Mouse (Mus musculus) hindbrain, embryonic 13.5 days (tissue): ENCODE data around the gene Mrpl48. TPM values are rescaled to one million over a fixed set of nuclear protein-coding genes. Genes with fewer than 3 reads are reported as not detected.
"Not testable (repeated sequence)": the region's sequence is repeated elsewhere in the genome, so short reads cannot be mapped to it uniquely, and the experiment has no call there.

Experiments
- ATAC-seq: fragments of 200-750 bp; cut with Nextera tagmentation; 2 replicates; pipeline ENCODE4 v1.8.0; 2017; ENCODE audit warnings: moderate TSS enrichment; ENCODE audit not compliant: low FRiP score
- H3K27ac ChIP-seq: fragments of 300-500 bp; sonication (generic); 2 replicates; pipeline ENCODE4 v1.5.1; 2015; ENCODE audit warnings: inconsistent platforms, mild to moderate bottlenecking, moderate library complexity
- H3K27me3 ChIP-seq: fragments of 300-500 bp; sonication (generic); 2 replicates; pipeline ENCODE4 v1.6.1; 2015; ENCODE audit warnings: mild to moderate bottlenecking, inconsistent platforms
- H3K36me3 ChIP-seq: fragments of 300-500 bp; sonication (generic); 2 replicates; pipeline ENCODE4 v1.6.1; 2015; ENCODE audit warnings: mild to moderate bottlenecking, inconsistent platforms
- H3K4me1 ChIP-seq: fragments of 300-500 bp; sonication (generic); replicated peaks from 2 replicates; pipeline ENCODE4 v1.6.1; 2015; ENCODE audit warnings: inconsistent platforms
- H3K4me2 ChIP-seq: fragments of 300-500 bp; sonication (generic); 2 replicates; pipeline ENCODE4 v1.6.1; 2015; ENCODE audit warnings: inconsistent platforms, mild to moderate bottlenecking, moderate library complexity
- H3K4me3 ChIP-seq: fragments of 300-500 bp; sonication (generic); 2 replicates; pipeline ENCODE4 v1.5.1; 2015; ENCODE audit warnings: mild to moderate bottlenecking, inconsistent platforms
- H3K9ac ChIP-seq: fragments of 300-500 bp; sonication (generic); 2 replicates; pipeline ENCODE4 v1.6.1; 2015; ENCODE audit warnings: mild to moderate bottlenecking, inconsistent platforms
- H3K9me3 ChIP-seq: fragments of 300-500 bp; sonication (generic); 2 replicates; pipeline ENCODE4 v1.6.1; 2016; ENCODE audit warnings: inconsistent platforms
- WGBS: fragments of 180-500 bp; shearing (Covaris S2); methylation state at CpG from one replicate; pipeline ENCODE4 v1.1.7; 2015; 5-methylcytosine and 5-hydroxymethylcytosine counted together
- polyA plus RNA-seq: library from polyadenylated mRNA; unstranded; fragments of >200 nt; fragmentation: Nextera tagmentation; extraction: Ambion mirVana; gene quantifications from 2 replicates; pipeline ENCODE4 v1.2.1, GENCODE M21; 2015

Gene Mrpl48
- polyA plus RNA-seq, 1 experiment from 2014 or later: 81.8 TPM

DNA sequence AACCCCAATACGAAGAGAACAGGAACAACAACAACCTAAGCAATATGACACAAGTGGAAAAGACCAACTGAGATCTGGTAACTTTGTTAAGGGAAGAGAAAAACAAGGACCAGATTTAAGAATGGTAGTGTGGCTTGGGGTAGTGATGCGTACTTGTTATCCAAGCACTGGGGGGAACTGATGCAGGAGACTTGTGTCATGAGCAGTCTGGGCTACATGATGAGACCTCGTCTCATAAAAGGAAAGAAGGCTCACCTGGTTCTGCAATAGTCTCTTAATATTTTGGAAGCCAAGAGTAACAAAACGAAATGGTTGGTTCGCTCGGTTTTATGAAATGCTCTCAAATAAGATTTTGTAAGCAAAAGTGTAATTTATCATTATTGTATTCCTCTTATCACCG lies 25.9 kb downstream of the Mrpl48 start:
- WGBS: 39% methylated on average over 7 of the region's 7 CpGs
- ATAC-seq: 0 out of 2 replicates have a peak, but pooled peaks have one; percentile 48
- no peaks in the 10 kb centered on the region for H3K9me3 ChIP-seq
- H3K4me1 ChIP-seq: peaks cover 7% of the 10 kb centered on the region
- H3K4me3 ChIP-seq: peak overlapping the region; percentile 54
- H3K27me3 ChIP-seq: no peaks in the 10 kb centered on the region
- H3K36me3 ChIP-seq: no peaks in the 10 kb centered on the region
- peak overlapping the region; percentile 68 for H3K4me2 ChIP-seq
- peak overlapping the region; percentile 97 for H3K27ac ChIP-seq
- peak overlapping the region; percentile 80 for H3K9ac ChIP-seq

- no peak for ATAC-seq
- Histone ChIP-seq H3K4me2 (no peak overlapping the region), H3K9ac (no peak overlapping the region), H3K27me3 (no peaks in the 10 kb centered on the region), H3K9me3 (no peaks in the 10 kb centered on the region), H3K4me1 (peaks cover 7% of the 10 kb centered on the region), H3K27ac (no peak overlapping the region), H3K4me3 (no peak overlapping the region), H3K36me3 (0 out of 2 replicates have a peak, but pooled peaks cover 4% of the 10 kb centered on the region)
- 70% methylated on average over 2 of the region's 2 CpGs for WGBS
These were observed 29.3 kb downstream of the Mrpl48 start for GRCm38 (mm10) chr7:100578794-100579193.

DNA sequence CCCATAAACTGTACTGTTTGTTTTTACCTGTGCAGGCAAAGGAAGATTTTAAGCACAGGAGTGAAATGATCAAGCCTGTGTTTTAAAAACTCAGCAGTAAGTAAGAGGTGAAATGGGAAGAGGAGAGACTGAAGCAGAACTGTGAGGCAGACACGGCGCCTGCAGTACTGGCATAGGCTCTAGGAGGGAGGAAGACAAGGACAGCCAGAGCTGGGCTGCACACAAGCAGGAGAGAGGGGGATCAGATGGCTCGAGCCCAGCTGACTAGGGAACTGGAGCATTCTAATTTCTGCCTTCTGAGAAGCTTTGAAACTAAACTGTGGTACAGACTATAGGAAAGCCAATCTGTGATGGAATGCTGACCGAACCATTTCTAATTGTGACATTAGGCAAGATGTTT lies 35.4 kb downstream of the Mrpl48 start:
- Histone ChIP-seq H3K4me3 (no peak overlapping the region), H3K36me3 (0 out of 2 replicates have a peak, but pooled peaks cover 4% of the 10 kb centered on the region), H3K4me2 (no peak overlapping the region), H3K9ac (no peak overlapping the region), H3K27me3 (no peaks in the 10 kb centered on the region), H3K27ac (no peak overlapping the region), H3K4me1 (no peaks in the 10 kb centered on the region), H3K9me3 (no peaks in the 10 kb centered on the region)
- 83% methylated on average over 4 of the region's 4 CpGs for WGBS
- no peak for ATAC-seq

DNA sequence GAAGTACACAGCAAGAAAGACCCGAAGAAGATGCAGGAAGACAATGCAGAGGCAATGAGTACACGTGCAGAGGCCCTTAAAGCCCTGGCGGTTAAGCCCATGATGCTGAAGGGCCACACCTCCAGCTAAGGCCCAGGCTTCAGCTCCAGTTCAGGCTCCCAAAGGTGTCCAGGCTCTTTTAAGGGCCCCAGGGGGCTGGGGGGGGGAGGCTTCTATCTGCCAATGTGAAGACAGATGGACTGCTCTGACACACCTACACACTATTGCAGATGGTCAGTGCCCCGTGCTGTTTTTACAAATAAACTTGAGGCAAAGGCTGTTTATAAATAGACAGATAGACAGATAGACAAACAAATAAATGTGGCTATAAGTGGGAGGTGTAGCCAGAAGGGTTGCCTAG lies 36.0 kb downstream of the Mrpl48 start:
- Histone ChIP-seq H3K9ac (no peak overlapping the region), H3K4me2 (no peak overlapping the region), H3K36me3 (0 out of 2 replicates have a peak, but pooled peaks cover 4% of the 10 kb centered on the region), H3K4me1 (no peaks in the 10 kb centered on the region), H3K27me3 (no peaks in the 10 kb centered on the region), H3K4me3 (no peak overlapping the region), H3K9me3 (no peaks in the 10 kb centered on the region), H3K27ac (no peak overlapping the region)
- no peak for ATAC-seq
- 90% methylated on average over 4 of the region's 4 CpGs for WGBS

DNA sequence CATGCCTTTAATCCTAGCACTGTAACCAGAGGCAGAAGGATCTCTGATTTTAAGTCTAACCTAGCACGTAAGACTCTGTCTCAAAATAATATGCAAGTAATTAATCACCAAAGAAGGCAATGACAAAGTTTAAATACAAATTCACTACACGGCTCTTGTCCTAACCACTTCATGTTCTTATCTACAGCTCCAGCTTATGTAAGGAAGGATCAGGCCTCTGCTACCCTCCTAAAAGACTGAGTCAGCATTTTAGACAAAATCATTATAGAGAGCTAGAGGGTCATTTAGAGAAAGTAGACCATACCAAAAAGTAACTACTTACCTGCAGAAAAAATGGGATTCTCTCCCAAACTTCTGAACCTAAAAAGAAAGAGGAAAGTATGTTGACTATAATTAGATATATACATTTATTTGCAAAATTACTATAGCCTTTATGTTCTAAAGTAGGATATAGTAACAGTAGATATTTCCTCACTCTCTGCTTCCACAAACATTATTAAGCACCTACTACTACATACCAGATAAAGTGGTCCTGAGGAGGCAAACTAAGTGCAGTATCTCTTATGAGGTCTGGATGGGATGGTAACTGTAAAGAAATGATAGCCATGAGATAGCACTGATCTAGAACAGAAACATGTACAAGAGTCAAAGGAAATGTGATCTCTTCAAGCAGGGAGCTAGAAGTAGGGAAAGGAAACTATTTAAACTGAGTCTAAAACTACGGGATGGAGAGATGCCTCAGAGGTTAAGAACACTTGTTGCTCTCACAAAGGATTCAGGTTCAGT lies 37.0 kb downstream of the Mrpl48 start:
- 0 out of 2 replicates have a peak, but pooled peaks cover 4% of the 10 kb centered on the region for H3K36me3 ChIP-seq
- no peaks in the 10 kb centered on the region for H3K9me3 ChIP-seq
- H3K9ac ChIP-seq: no peak overlapping the region
- H3K4me1 ChIP-seq: no peaks in the 10 kb centered on the region
- ATAC-seq: no peak
- H3K4me3 ChIP-seq: no peak overlapping the region
- no peak overlapping the region for H3K27ac ChIP-seq
- H3K4me2 ChIP-seq: no peak overlapping the region
- WGBS: 88% methylated on average over 3 of the region's 3 CpGs
- H3K27me3 ChIP-seq: no peaks in the 10 kb centered on the region

DNA sequence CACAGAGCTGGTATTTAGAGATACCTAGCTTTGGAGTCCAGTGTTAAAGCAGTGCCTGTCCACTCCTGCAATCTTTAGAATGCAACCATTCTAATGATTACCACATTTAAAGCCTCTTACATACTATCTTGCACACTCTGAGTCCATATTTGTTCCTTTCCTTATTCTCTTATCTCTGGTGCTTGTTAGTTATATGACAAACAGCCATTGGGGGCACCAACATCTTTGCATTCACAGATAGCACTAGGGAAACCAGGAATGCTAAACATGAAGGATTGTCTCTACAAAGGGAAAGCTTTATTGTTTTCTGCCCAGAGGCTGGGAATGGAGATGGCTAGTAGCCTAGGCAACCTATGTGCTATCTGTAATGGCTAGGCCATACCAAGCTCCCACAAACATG lies 38.2 kb downstream of the Mrpl48 start:
- no peak for ATAC-seq
- Histone ChIP-seq H3K4me2 (no peak overlapping the region), H3K9ac (no peak overlapping the region), H3K36me3 (peaks cover 6% of the 10 kb centered on the region; the same call in 1 of the 2 replicates), H3K27me3 (no peaks in the 10 kb centered on the region), H3K27ac (no peak overlapping the region), H3K9me3 (no peaks in the 10 kb centered on the region), H3K4me3 (no peak overlapping the region), H3K4me1 (no peaks in the 10 kb centered on the region)

DNA sequence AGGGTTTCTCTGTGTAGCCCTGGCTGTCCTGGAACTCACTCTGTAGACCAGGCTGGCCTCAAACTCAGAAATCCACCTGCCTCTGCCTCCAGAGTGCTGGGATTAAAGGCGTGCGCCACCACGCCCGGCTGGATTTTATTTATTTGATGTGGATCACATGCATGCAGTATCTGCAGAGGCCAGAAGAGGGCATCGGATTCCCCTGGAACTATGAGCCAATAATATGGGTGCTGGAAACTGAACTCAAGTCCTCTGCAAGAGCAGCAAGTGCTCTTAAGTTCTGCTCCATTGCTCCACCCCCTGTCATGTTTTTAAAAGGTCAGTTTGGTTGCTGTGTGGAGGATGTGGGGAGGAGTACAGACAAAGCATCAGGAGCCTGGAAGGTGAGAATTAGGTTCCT lies 40.9 kb downstream of the Mrpl48 start:
- H3K4me3 ChIP-seq, H3K4me2 ChIP-seq, H3K27me3 ChIP-seq, H3K9me3 ChIP-seq, H3K27ac ChIP-seq, H3K9ac ChIP-seq, ATAC-seq, H3K4me1 ChIP-seq: not testable (repeated sequence)
- 83% methylated on average over 5 of the region's 5 CpGs for WGBS
- H3K36me3 ChIP-seq: peaks cover 11% of the 10 kb centered on the region; the same call in 1 of the 2 replicates

GRCm38 (mm10) chr7:100561861-100562587 lies 46.1 kb downstream of the Mrpl48 start:
- H3K27ac ChIP-seq: peak overlapping the region; percentile 80
- no peak for ATAC-seq
- 69% methylated on average over 11 of the region's 11 CpGs for WGBS
- H3K4me2 ChIP-seq: no peak overlapping the region
- H3K9me3 ChIP-seq: no peaks in the 10 kb centered on the region
- no peaks in the 10 kb centered on the region for H3K27me3 ChIP-seq
- peaks cover 13% of the 10 kb centered on the region for H3K4me1 ChIP-seq
- H3K9ac ChIP-seq: peak overlapping the region; percentile 43; the same call in 1 of the 2 replicates
- H3K4me3 ChIP-seq: no peak overlapping the region
- peaks cover 11% of the 10 kb centered on the region; the same call in 1 of the 2 replicates for H3K36me3 ChIP-seq

- no peak overlapping the region for H3K9ac ChIP-seq
These were observed 48.8 kb downstream of the Mrpl48 start for GRCm38 (mm10) chr7:100559331-100559730.

GRCm38 (mm10) chr7:100557241-100557640 lies 50.9 kb downstream of the Mrpl48 start:
- no peak overlapping the region for H3K9ac ChIP-seq
- no peaks in the 10 kb centered on the region for H3K27me3 ChIP-seq
- H3K27ac ChIP-seq: no peak overlapping the region
- no peak for ATAC-seq
- H3K36me3 ChIP-seq: no peaks in the 10 kb centered on the region
- H3K4me2 ChIP-seq: no peak overlapping the region
- H3K9me3 ChIP-seq: no peaks in the 10 kb centered on the region
- peaks cover 21% of the 10 kb centered on the region for H3K4me1 ChIP-seq
- H3K4me3 ChIP-seq: no peak overlapping the region
- WGBS: 90% methylated on average over 5 of the region's 5 CpGs

More at GRCm38 (mm10) chr7:100559331-100559730, 48.8 kb downstream of the Mrpl48 start:
- 82% methylated on average over 4 of the region's 4 CpGs for WGBS
- 0 out of 2 replicates have a peak, but pooled peaks cover 4% of the 10 kb centered on the region for H3K36me3 ChIP-seq
- H3K4me2 ChIP-seq: no peak overlapping the region
- H3K4me3 ChIP-seq: no peak overlapping the region
- H3K27me3 ChIP-seq: no peaks in the 10 kb centered on the region
- no peak overlapping the region for H3K27ac ChIP-seq
- no peak for ATAC-seq
- peaks cover 28% of the 10 kb centered on the region for H3K4me1 ChIP-seq
- no peaks in the 10 kb centered on the region for H3K9me3 ChIP-seq

DNA sequence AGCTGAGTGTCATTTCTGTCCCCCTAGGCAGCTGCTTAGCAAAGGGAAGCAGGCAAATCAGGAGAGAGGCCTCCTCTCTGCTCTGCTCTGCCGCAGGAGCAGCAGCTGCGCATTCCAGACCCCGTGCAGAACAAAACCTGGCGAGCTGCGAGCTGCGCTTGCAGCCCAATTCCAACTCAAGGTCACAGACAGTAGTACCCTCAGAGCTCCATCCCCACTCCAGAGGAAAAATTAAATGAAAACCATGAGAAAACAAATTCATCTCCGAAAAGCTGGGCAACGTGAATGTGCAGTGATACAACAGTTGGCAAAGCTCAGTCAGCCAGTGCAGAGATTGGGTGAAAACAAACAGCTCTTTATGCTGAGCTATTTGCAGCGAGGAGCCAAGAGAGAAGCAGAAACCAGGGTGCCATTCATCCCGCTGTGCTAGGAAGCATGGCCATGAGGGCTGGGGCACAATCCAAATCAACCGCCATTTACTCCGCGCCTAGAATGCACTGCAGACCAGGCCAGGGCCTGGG lies 52.6 kb downstream of the Mrpl48 start:
- ATAC-seq: peak; percentile 87
- Histone ChIP-seq H3K36me3 (peaks cover 3% of the 10 kb centered on the region; the same call in 1 of the 2 replicates), H3K9ac (peak overlapping the region; percentile 51; the same call in 1 of the 2 replicates), H3K27me3 (no peaks in the 10 kb centered on the region), H3K27ac (peak overlapping the region; percentile 89), H3K4me1 (peaks cover 16% of the 10 kb centered on the region), H3K4me3 (no peak overlapping the region), H3K4me2 (peak overlapping the region; percentile 11), H3K9me3 (no peaks in the 10 kb centered on the region)
- 21% methylated on average over 13 of the region's 13 CpGs for WGBS

DNA sequence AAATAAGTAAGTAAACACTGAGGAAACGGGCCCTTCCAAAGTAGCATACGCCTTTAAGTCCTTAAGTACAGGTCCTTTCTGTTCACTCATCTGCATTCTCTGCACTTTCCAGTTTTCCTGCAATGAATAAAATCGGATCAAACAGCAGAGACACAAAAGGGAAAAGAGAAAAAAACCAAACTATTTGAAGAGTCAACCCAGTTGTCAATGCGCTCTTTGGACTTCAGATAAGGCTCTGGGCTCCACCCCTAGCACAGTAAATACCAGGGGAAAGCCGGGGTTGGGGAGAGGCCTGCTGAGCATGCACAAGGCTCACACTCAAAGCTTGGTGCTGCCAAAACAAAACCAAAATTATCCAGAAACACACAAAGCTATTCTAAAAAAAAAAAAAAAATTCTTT lies 53.2 kb downstream of the Mrpl48 start:
- Histone ChIP-seq H3K27me3 (no peaks in the 10 kb centered on the region), H3K27ac (peak overlapping the region; percentile 89), H3K9me3 (no peaks in the 10 kb centered on the region), H3K4me2 (no peak overlapping the region), H3K4me3 (no peak overlapping the region), H3K9ac (peak overlapping the region; percentile 51; the same call in 1 of the 2 replicates), H3K4me1 (peaks cover 16% of the 10 kb centered on the region), H3K36me3 (peaks cover 3% of the 10 kb centered on the region; the same call in 1 of the 2 replicates)
- 57% methylated on average over 5 of the region's 5 CpGs for WGBS
- ATAC-seq: no peak
